Mouse (Mus musculus) bone marrow, adult 2 months (tissue): ENCODE data around the gene Fry.

Source experiments
- CTCF ChIP-seq: fragments of 200-500 bp; IDR thresholded peaks from 2 replicates; pipeline ENCODE4 v1.5.1; 2011; ENCODE audit warnings: low read length, control low read depth; ENCODE audit not compliant: control insufficient read depth, insufficient read depth
- POLR2A ChIP-seq: fragments of 200-500 bp; IDR thresholded peaks from 2 replicates; pipeline ENCODE4 v1.6.1; 2011; ENCODE audit warnings: low read depth, mild to moderate bottlenecking, control low read depth, low read length, borderline replicate concordance; ENCODE audit not compliant: control insufficient read depth

- TF ChIP-seq CTCF (no peak), POLR2A (no peak)
Measured at GRCm38 (mm10) chr5:150362241-150362640, 243.8 kb downstream of the Fry start.
